Mouse (Mus musculus) lung, adult 18-20 months (tissue): ENCODE data around the gene Tspan17.

Experiments used
- DNase-seq, 2 experiments: peaks; one replicate each; pipeline ENCODE4 v3.0.0; 2022; ENCODE audit warnings: mixed read lengths in 2 of 2

Tspan17 gene

DNA sequence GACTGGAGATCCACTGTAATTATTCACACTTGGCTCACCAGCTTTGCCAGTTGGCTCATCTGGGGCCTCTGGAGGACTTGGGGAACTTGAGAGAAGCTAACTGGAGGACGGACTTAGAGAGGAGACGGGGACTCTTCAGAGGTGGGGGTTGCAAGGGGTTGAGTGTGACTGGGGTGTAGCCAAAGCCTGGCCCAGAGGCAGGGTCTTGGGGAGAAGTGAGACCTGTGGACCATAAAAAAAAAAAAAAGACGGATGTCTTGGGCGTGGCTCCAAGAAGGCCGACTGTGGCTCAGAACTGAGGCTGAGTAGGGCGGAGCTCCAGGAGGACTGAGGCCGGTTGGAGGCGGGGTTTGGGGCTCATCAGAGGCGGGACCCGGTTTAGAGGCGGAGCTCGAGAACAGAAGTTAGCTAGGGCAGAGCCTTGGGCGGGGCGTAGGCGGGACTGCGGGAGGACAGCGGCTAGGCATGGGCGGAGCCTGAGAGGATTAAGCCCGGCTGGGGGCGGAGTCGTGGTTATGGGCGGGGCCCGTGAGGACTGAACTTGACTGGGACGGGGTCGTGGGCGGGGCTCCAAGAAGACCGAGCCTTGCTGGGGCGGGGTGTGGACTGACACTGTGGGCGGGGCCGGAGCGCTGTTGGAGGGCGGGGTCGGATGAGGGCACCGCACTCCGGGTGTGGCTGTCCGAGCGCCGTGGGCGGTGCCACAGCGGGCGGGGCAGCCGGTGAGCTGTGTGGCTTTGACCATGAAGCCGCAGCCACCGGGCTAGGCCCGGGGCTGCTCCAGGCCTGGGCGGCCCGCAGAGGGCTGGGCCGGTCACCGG is at the start of gene Tspan17:
Tspan17 (plus strand) TSS at position 638 of the 821 bp plus-strand sequence.
- peak; percentile 99 for DNase-seq

- no peak for DNase-seq
Measured at GRCm38 (mm10) chr13:54746110-54746509, 43.1 kb upstream of the Tspan17 start.

- no peak for DNase-seq
Measured at GRCm38 (mm10) chr13:54746896-54747295, 42.3 kb upstream of the Tspan17 start.

DNA sequence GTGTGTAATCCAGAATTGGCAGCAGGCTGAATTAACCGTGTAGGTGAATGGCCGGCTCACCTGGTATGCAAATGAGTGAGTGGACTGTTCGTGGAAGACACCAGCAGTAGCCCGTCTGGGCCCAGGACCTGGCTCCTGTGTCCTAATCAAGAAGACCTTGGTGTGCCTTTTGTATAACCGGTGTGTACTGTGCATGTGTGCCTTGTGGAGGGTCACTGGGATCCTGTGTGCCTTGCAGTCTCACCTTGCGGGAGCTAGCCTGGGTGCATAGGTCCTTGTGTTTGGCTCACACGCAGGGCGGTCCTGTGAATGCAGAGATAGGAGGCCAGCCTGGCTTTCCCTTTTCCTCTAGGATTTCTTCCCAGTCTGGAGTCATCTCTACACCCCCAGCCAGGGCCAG is 41.0 kb upstream of the Tspan17 start:
- no peak for DNase-seq

DNA sequence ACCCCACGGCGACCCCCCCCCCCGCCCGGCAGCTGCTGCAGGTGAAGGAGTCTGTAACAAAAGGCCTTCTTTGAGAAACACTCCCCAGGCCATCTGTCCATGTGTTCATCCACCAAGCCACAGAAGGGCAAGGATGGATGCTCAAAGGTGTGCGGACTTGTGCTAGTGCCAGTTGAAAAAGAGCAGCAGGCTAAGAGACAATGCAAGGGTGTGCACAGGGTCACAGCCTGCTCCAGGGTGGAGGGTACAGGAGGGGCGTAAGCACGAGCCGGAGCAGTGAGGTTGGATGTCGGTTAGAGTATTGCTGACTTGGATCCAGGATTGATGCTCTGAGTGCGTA is 40.5 kb upstream of the Tspan17 start:
- no peak for DNase-seq

DNA sequence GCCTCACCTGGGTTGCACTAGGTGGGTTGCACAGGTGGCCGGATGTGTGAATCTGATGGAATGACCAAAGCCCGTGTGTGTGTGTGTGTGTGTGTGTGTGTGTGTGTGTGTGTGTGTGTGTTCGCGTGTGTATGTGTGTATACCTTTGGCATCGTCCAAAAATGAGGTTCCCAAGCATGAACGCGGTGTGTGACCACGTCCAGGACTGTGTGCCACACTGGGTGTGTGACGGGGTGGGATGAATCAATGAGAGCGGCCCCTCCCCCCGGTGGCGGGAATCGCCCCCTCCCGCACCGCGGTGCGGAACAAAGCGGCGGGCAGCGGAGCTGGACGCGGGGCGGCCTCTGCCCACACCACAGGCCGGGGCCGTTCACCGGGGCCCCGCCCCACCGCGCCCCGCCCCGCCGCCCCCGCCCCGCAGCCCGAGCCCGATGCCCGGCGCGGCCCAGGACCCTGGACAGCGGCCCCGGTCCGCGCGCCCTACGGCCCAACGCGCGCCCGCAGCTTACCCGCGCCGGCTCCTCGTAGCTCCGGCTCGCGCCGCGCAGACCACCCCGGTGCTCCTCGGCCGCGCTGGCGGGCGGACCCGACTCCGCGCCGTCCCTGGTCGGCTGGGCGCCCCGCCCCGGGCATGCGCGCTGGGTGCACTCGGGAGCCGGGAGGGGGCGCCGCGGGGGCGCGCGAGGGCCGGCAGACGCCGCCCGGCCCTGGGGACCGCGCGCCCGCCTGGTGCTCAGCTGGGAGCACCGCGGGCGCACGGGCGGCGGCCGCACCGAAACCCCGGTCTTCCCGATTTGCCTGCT is 39.9 kb upstream of the Tspan17 start:
- no peak for DNase-seq

DNA sequence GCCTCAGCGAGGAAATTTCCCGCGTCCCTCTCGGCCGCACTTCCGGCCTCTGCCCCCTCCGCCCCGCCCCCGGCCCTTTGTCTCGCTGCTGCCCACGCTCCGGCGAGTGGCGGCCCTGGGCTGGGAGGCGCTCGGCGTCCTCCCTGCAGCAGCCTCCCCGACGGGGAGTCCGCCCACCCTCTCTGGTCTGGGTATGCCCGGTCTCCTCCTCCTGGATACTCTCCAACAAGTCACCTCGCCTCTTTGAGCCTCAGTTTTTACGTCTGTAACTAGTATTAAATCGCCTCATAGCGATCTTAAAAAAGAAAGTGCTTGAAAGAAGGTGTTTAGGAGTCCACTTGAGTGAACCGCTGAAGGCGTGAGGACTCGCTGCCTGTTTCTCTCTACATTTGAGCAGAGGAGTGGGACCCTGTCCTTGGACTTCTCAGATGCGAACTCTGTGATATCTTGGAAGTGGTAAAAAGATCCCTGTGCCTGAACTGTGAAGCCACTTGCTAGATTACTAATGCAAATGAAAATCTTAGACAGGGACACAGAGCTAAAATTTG is 39.2 kb upstream of the Tspan17 start, which contains the start of gene Gprin1:
Gprin1 (minus strand) TSS at position 11 of the 548 bp plus-strand sequence.
- DNase-seq = no peak

- no peak for DNase-seq
Measured at GRCm38 (mm10) chr13:54750699-54751098, 38.5 kb upstream of the Tspan17 start.

DNA sequence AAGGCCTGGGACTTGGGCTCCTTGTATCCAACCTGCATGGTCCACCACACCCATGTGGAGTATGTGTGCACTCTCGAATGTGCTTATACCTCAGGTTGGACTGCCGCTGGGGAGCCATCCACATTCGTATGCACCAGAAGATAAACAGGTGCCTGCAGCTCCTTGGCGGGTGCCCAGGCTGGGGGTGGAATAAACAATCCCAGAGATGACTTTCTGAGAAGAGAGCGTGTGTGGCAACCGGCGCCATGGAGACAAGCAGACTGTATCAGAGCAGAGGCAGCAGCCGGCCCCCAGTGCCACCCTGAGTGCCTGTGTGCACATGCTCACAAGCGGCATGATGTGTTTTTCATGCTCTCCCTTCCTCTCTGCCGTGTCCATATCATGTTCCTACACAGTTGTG is 36.5 kb upstream of the Tspan17 start:
- no peak for DNase-seq

GRCm38 (mm10) chr13:54753733-54754132 is 35.4 kb upstream of the Tspan17 start:
- no peak for DNase-seq

GRCm38 (mm10) chr13:54754169-54755080 is 34.8 kb upstream of the Tspan17 start:
- DNase-seq = no peak

DNA sequence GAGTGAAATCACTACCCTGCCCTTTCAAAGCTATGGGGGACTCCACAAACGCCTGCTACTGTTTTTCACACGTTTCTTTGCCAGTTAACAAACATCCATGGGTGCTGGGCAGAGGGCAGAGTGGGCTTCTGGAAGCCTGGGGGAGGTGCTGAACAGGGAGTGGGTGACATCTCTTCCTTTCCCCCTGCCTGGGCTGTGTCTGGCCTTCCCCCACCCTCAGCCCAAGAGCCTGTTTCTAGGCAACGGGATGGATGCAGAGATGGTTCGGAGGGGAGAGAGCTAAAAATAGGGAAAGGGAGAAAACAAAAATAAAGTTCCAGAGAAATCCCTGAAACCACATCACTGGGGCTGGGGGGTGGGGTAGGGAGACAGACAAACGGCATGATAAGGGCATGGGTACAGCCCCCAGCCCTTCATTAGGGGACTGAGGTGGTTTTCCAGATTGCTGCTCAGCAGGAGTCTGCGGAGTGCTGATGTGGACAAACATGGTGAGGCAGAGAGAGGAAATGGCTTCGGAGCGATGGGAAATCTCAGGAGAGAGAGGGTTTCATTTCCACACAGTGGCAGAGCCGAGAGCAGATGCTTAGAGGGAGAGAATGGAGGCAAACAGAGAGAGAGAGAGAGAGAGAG is 33.9 kb upstream of the Tspan17 start:
- DNase-seq = no peak

DNA sequence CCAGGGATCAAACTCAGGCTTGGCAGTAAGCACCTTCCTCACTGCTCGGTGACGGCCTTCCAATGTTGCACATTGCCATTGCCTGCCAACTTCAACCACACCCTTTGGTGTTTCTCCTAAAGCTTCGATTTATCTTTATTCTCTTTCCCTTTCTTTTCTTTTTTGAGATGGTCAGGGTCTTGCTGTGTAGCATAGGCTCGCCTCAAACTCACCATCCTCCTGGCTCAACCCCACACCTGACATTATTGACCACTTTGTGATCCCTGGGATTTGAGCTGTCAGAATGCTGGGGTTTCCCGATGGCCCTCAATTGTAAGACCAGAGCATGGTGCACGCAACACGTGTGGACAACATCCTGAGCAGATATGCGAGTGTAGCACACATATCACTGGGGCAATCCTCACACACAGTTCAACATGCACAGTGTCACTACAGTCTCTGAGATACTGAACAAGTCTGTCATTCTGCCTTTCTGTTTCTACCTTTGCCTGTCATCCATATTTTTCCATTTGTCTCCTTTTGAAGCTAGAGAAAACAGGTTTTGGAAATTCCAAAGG is 32.9 kb upstream of the Tspan17 start:
- no peak for DNase-seq

DNA sequence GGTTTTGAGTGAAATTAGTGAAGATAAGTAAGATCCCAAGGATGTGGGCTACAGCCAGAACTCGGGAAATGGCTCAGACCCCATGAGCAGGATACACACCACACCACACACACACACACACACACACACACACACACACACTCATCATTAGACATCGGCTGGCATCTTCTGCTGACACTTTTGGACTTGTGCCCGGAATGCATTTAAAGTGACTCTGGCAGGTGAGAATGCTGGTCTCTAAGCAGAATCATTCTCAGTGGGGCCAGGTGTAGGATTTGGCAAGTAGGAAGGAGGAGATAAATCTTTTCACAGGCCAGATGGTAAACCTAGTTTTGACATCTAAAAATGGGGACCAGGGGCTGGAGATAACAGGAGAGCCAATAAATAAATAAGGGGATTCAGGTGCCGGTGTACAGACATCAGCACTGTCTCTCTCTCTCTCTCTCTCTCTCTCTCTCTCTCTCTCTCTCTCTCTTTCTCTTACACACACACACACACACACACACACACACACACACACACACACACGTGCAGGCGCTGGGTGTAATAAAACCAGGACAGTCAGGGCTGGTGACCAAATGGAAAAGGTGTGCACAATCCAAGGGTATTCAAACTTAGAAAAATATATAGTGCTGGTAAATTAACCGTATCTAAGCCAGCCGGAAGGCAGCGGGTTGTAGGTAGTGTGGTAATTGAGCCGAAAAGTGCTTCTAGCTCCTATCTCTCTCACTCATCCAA is 31.9 kb upstream of the Tspan17 start:
- DNase-seq = no peak

DNA sequence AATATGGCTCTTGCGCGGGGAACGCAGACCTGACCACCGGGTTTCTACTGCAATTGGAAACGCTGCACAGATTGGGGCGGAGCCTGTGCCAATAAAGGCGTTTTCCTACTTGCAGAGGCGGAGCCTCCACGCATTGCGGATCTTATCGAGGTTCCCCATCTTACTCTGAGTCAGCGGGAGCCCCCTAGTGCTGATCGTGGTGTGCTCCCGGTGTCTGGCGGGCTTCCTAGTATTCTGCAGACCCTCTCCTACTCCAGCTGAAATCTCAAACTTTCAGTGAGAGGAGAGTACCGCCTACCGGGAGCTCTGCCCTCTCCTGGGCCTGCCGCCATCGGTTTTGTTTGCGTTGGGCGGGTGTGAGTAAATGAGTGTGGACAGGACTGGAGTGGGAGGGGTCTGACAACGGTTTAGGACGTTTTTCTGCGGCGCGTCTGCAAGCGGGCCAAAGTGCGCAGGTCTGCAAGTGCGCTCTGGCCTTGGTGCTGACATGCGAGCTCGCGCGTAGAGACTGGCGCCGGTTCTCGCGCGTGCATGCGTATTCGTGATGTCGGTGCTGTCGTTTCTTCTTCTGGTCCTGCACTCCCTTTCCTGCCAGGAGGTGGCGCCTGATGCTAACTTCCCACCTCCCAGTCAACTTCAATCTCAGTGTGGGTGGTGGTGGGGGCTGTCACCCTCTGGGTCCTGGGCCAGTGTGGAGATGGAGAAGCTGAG is 31.0 kb upstream of the Tspan17 start:
- DNase-seq = peak; percentile 42 to 45

- DNase-seq = no peak
Measured at GRCm38 (mm10) chr13:54758756-54759470, 30.3 kb upstream of the Tspan17 start.

GRCm38 (mm10) chr13:54759496-54759895 is 29.7 kb upstream of the Tspan17 start:
- no peak for DNase-seq

DNA sequence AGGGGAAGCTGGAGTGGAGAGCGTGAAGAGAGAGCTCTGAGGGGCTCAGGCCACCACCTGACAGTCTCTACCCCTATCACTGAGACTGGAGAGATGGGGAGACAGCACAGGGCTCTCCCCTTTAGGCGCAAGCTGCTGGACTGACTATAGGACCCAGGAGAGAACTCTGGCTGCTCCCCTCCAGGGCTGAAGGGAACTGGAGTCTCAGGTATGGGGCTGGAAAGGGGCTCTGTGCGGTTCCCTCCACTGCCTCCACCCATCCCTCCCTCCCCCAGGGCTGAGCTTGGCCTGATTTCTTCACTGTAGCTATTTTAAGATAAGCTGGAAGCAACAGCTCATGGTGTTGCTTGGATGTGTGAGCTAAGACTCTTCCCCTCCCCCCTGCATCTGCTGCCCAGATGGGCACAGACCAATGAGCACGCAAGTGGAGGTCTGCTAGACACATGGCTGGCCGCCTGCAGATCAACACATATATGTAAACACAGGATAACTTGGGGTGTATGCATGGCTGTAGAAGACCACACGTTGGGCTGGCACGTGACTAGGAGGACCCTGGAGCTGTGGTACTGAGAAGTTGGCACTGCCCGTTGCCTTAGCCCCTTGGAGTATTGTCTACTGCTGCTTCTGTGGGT is 28.9 kb upstream of the Tspan17 start:
- no peak for DNase-seq

- DNase-seq = no peak
Measured at GRCm38 (mm10) chr13:54760906-54761305, 28.3 kb upstream of the Tspan17 start.
